Mouse (Mus musculus): Measurements from ENCODE around the gene Gm1123. TPM values are rescaled to one million over a fixed set of nuclear protein-coding genes. Genes with fewer than 3 reads are reported as not detected.

The Gm1123 gene
- total RNA-seq (2021), result not detected

GRCm38 (mm10) chr9:99035575-99035974 lies at the start of gene Gm1123:
Gene Gm1123 (minus strand): TSS chr9:99035715.
- intact Hi-C loops (cut with DNase I), result no loop called here
- DNase-seq, result no peak

- intact Hi-C loops (cut with DNase I), result loop anchor here (5.0 kb wide), 1 partner anchor 161 kb away; the partner anchor contains the start of gene Cep70
- DNase-seq, result no peak
Measured at GRCm38 (mm10) chr9:99081718-99082117, 46.2 kb upstream of the Gm1123 start.

- intact Hi-C loops (cut with DNase I), result loop anchor here (5.0 kb wide), 1 partner anchor 161 kb away; the partner anchor contains the start of gene Cep70
Measured at GRCm38 (mm10) chr9:99081308-99081707, 45.8 kb upstream of the Gm1123 start.

GRCm38 (mm10) chr9:99080657-99081056 lies 45.1 kb upstream of the Gm1123 start:
- intact Hi-C loops (cut with DNase I), result loop anchor here (5.0 kb wide), 1 partner anchor 162 kb away; the partner anchor contains the start of gene Cep70
- DNase-seq, result no peak

More at GRCm38 (mm10) chr9:99081308-99081707, 45.8 kb upstream of the Gm1123 start:
- DNase-seq, result no peak

GRCm38 (mm10) chr9:99074462-99074861 lies 38.9 kb upstream of the Gm1123 start:
- intact Hi-C loops (cut with DNase I), result no loop called here
- DNase-seq, result no peak

GRCm38 (mm10) chr9:99072538-99072937 lies 37.0 kb upstream of the Gm1123 start:
- DNase-seq, result no peak
- intact Hi-C loops (cut with DNase I), result no loop called here

GRCm38 (mm10) chr9:99065311-99065710 lies 29.8 kb upstream of the Gm1123 start:
- no peak for DNase-seq
- intact Hi-C loops (cut with DNase I), result loop anchor here (10.0 kb wide), 1 partner anchor 509 kb away; the partner anchor contains the start of gene Dbr1

GRCm38 (mm10) chr9:99064216-99064615 lies 28.7 kb upstream of the Gm1123 start:
- DNase-seq, result no peak
- intact Hi-C loops (cut with DNase I), result loop anchor here (1.0 to 10.0 kb wide), 3 partner anchors 178 to 511 kb away; partner anchors contain the start of gene Dbr1

- intact Hi-C loops (cut with DNase I), result loop anchor here (1.0 to 10.0 kb wide), 3 partner anchors 314 to 512 kb away; partner anchors contain the start of gene Dbr1
- peak; percentile 77 to 80 for DNase-seq
Measured at GRCm38 (mm10) chr9:99062544-99062943, 27.0 kb upstream of the Gm1123 start.

- no peak for DNase-seq
- intact Hi-C loops (cut with DNase I), result no loop called here
Measured at GRCm38 (mm10) chr9:99057751-99058150, 22.2 kb upstream of the Gm1123 start.

- intact Hi-C loops (cut with DNase I), result loop anchor here (5.0 kb wide), 1 partner anchor 62 kb away; the partner anchor contains the start of gene Faim
- DNase-seq, result peak in 1 of 2 experiments; percentile 7
Measured at GRCm38 (mm10) chr9:99049760-99050159, 14.2 kb upstream of the Gm1123 start.

- DNase-seq, result peak; percentile 11 to 18
- intact Hi-C loops (cut with DNase I), result loop anchor here (5.0 kb wide), 1 partner anchor 61 kb away; the partner anchor contains the start of gene Faim
Measured at GRCm38 (mm10) chr9:99048724-99049250, 13.3 kb upstream of the Gm1123 start.

GRCm38 (mm10) chr9:99044761-99045160 lies 9.2 kb upstream of the Gm1123 start:
- intact Hi-C loops (cut with DNase I), result loop anchor here (5.0 kb wide), 1 partner anchor 57 kb away; the partner anchor contains the start of gene Faim
- no peak for DNase-seq

GRCm38 (mm10) chr9:99042641-99043040 lies 7.1 kb upstream of the Gm1123 start:
- DNase-seq, result no peak
- intact Hi-C loops (cut with DNase I), result no loop called here

- no peak for DNase-seq
- intact Hi-C loops (cut with DNase I), result no loop called here
Measured at GRCm38 (mm10) chr9:99041994-99042393, 6.5 kb upstream of the Gm1123 start.

- intact Hi-C loops (cut with DNase I), result no loop called here
- DNase-seq, result no peak
Measured at GRCm38 (mm10) chr9:99034111-99034510, 1.4 kb downstream of the Gm1123 start.

- DNase-seq, result no peak
Measured at GRCm38 (mm10) chr9:99032031-99032430, 3.5 kb downstream of the Gm1123 start.

GRCm38 (mm10) chr9:99021751-99022150 lies 13.8 kb downstream of the Gm1123 start:
- intact Hi-C loops (cut with DNase I), result no loop called here
- DNase-seq, result no peak

More at GRCm38 (mm10) chr9:99032031-99032430, 3.5 kb downstream of the Gm1123 start:
- intact Hi-C loops (cut with DNase I), result no loop called here

- intact Hi-C loops (cut with DNase I), result no loop called here
- no peak for DNase-seq
Measured at GRCm38 (mm10) chr9:99021166-99021565, 14.3 kb downstream of the Gm1123 start.

GRCm38 (mm10) chr9:99017679-99018078 lies 17.8 kb downstream of the Gm1123 start:
- no peak for DNase-seq
- intact Hi-C loops (cut with DNase I), result no loop called here

GRCm38 (mm10) chr9:99016759-99017158 lies 18.8 kb downstream of the Gm1123 start:
- DNase-seq, result no peak
- intact Hi-C loops (cut with DNase I), result no loop called here

- DNase-seq, result no peak
Measured at GRCm38 (mm10) chr9:99016301-99016700, 19.2 kb downstream of the Gm1123 start.

More at GRCm38 (mm10) chr9:99016301-99016700, 19.2 kb downstream of the Gm1123 start:
- intact Hi-C loops (cut with DNase I), result no loop called here

All from heart, postnatal 36 days (tissue).